Comparison of ENCODE assay signal across 28 mouse cellular contexts in genomic region chr1:153712633-153713032, GRCm38 (mm10). TPM values are rescaled to one million over a fixed set of nuclear protein-coding genes. Genes with fewer than 3 reads are reported as not detected.
"Had no signal": no experiment of that assay in that cellular context is flagged by ENCODE, and none has a peak within 500 bp of the region (broad histone marks: within the 10 kb centered on the region; RNA-seq: fewer than 3 reads in every experiment).

No protein-coding gene starts in this region.

- DNase-seq: gastrocnemius, adult 2 months; gastrocnemius, postnatal 10 days; gastrocnemius, postnatal 25 days; heart, adult 18-20 months; heart, postnatal 14 days; heart, postnatal 36 days; kidney, adult 18-20 months; kidney, adult 8-10 months; kidney, postnatal 10 days; kidney, postnatal 25 days; kidney, postnatal 4 days; liver; liver, embryonic 13.5 days had no signal

- H3K27me3 ChIP-seq: heart, embryonic 13.5 days; heart, embryonic 15.5 days; hindbrain, embryonic 13.5 days; hindbrain, embryonic 15.5 days; intestine, embryonic 15.5 days; limb, embryonic 12.5 days; liver, embryonic 13.5 days; liver, embryonic 15.5 days had no signal

- H3K4me2 ChIP-seq: heart, embryonic 11.5 days; heart, embryonic 13.5 days; heart, embryonic 15.5 days; hindbrain, embryonic 13.5 days; hindbrain, embryonic 15.5 days; intestine, embryonic 15.5 days; limb, embryonic 12.5 days; liver, embryonic 11.5 days; liver, embryonic 13.5 days; liver, embryonic 15.5 days had no signal

- H3K36me3 ChIP-seq: heart, embryonic 13.5 days; heart, embryonic 15.5 days; hindbrain, embryonic 13.5 days; hindbrain, embryonic 15.5 days; intestine, embryonic 15.5 days; limb, embryonic 10.5 days; limb, embryonic 12.5 days; liver, embryonic 13.5 days; liver, embryonic 15.5 days had no signal

- H3K9me3 ChIP-seq: heart, embryonic 13.5 days; heart, embryonic 15.5 days; hindbrain, embryonic 13.5 days; hindbrain, embryonic 15.5 days; intestine, embryonic 15.5 days; limb, embryonic 10.5 days; limb, embryonic 12.5 days; liver, embryonic 13.5 days; liver, embryonic 15.5 days had no signal

- H3K27ac ChIP-seq: gastrocnemius, adult 2 months; heart, embryonic 13.5 days; heart, embryonic 15.5 days; hindbrain, embryonic 13.5 days; hindbrain, embryonic 15.5 days; intestine, embryonic 15.5 days; layer of hippocampus, adult 2 months; left cerebral cortex, adult 2 months; limb, embryonic 10.5 days; limb, embryonic 12.5 days; liver, embryonic 13.5 days; liver, embryonic 15.5 days had no signal

- H3K4me1 ChIP-seq: heart, embryonic 15.5 days; hindbrain, embryonic 13.5 days; hindbrain, embryonic 15.5 days; limb, embryonic 12.5 days; liver, embryonic 13.5 days; liver, embryonic 15.5 days had no signal

- H3K4me3 ChIP-seq: gastrocnemius, adult 2 months; heart, embryonic 13.5 days; heart, embryonic 15.5 days; hindbrain, embryonic 13.5 days; hindbrain, embryonic 15.5 days; intestine, embryonic 15.5 days; layer of hippocampus, adult 2 months; left cerebral cortex, adult 2 months; limb, embryonic 10.5 days; limb, embryonic 12.5 days; liver, embryonic 13.5 days; liver, embryonic 15.5 days had no signal

- H3K9ac ChIP-seq: heart, embryonic 13.5 days; heart, embryonic 15.5 days; hindbrain, embryonic 13.5 days; hindbrain, embryonic 15.5 days; intestine, embryonic 15.5 days; limb, embryonic 12.5 days; liver, embryonic 13.5 days; liver, embryonic 15.5 days had no signal

- ATAC-seq: intestine, postnatal 0 days had no signal

RNA-seq across cellular contexts. Expression of gene Rgs16, which starts 27.5 kb away (rescaled TPM):
- total RNA-seq: granulocyte monocyte progenitor cell, adult 5-6 weeks had no signal

RNA-seq across cellular contexts. Expression of gene Rgs8, which starts 59.8 kb away (rescaled TPM):
- total RNA-seq: gastrocnemius, adult 2 months; heart, adult 18-20 months; heart, adult 8-10 months; heart, postnatal 14 days; heart, postnatal 36 days had no signal
